Mouse (Mus musculus) testis, adult 2 months (tissue): Measurements from ENCODE around the gene A030005K14Rik. TPM values are rescaled to one million over a fixed set of nuclear protein-coding genes. Genes with fewer than 3 reads are reported as not detected.

Experiments
- H3K27ac ChIP-seq: fragments of 200-500 bp; 2 replicates; pipeline ENCODE4 v1.5.1; 2012; ENCODE audit warnings: low read depth, low read length; ENCODE audit not compliant: control insufficient read depth, insufficient read depth
- H3K27me3 ChIP-seq: fragments of 200-500 bp; 2 replicates; pipeline ENCODE4 v1.6.1; 2012; ENCODE audit warnings: mild to moderate bottlenecking, low read length, moderate library complexity; ENCODE audit not compliant: control insufficient read depth, insufficient read depth
- H3K36me3 ChIP-seq: fragments of 200-500 bp; 2 replicates; pipeline ENCODE4 v1.6.1; 2012; ENCODE audit warnings: mild to moderate bottlenecking, low read length; ENCODE audit not compliant: control insufficient read depth, insufficient read depth
- H3K4me1 ChIP-seq: fragments of 200-500 bp; 2 replicates; pipeline ENCODE4 v1.6.1; 2012; ENCODE audit warnings: low read length; ENCODE audit not compliant: control insufficient read depth, insufficient read depth
- H3K4me3 ChIP-seq: fragments of 200-500 bp; 2 replicates; pipeline ENCODE4 v1.5.1; 2012; ENCODE audit warnings: low read depth, mild to moderate bottlenecking, low read length, moderate library complexity, mixed read lengths; ENCODE audit not compliant: control insufficient read depth
- CTCF ChIP-seq: fragments of 200-500 bp; IDR thresholded peaks from 2 replicates; pipeline ENCODE4 v1.5.1; 2012; ENCODE audit warnings: low read depth, mild to moderate bottlenecking, inconsistent platforms, low read length, moderate library complexity; ENCODE audit not compliant: control insufficient read depth, insufficient read depth, insufficient replicate concordance
- POLR2A ChIP-seq: fragments of 200-500 bp; IDR thresholded peaks from 2 replicates; pipeline ENCODE4 v1.6.1; 2012; ENCODE audit warnings: low read depth, mild to moderate bottlenecking, inconsistent platforms, low read length, moderate library complexity; ENCODE audit not compliant: control insufficient read depth
- polyA plus RNA-seq: library from polyadenylated mRNA; depleted of rRNA; stranded (reverse); fragments of >200 nt; gene quantifications from 2 replicates; pipeline ENCODE4 v1.2.3, GENCODE M21; 2012; rRNA removed

A030005K14Rik gene
- not detected in 2 replicates for polyA plus RNA-seq

DNA sequence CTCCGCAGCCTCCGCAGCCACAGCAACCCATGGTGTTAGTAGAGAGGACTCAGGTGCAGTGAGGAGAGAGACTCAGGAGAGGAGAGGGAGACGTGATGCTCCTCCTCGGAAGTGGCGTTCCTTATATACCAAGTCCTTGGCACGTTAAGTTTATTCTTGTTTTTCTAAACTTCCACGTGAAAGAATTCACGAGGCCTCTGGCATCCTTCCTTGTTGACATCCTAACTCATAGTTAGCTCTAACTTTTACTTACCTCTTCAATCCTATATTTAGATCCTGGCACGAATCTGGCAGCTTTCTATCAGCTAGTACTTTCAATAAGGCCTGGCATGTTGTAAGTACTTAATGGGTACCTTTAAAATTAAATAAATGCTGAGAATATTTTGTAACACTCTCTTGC lies at the start of gene A030005K14Rik:
Gene A030005K14Rik (minus strand): TSS at position 101 of the 400 bp plus-strand sequence.
- Histone ChIP-seq H3K27ac (no peak within 1 kb of the TSS), H3K4me1 (0 out of 2 replicates have a peak, but pooled peaks cover 2% of the 10 kb centered on the region), H3K36me3 (no peaks in the 10 kb centered on the region), H3K27me3 (no peaks in the 10 kb centered on the region), H3K4me3 (no peak within 1 kb of the TSS)
- TF ChIP-seq CTCF (no peak), POLR2A (no peak)

GRCm38 (mm10) chr1:83107410-83107978 lies 48.3 kb upstream of the A030005K14Rik start:
- Histone ChIP-seq H3K27me3 (no peaks in the 10 kb centered on the region), H3K4me1 (no peaks in the 10 kb centered on the region), H3K27ac (no peak overlapping the region), H3K4me3 (no peak overlapping the region), H3K36me3 (no peaks in the 10 kb centered on the region)
- TF ChIP-seq POLR2A (no peak), CTCF (no peak)

DNA sequence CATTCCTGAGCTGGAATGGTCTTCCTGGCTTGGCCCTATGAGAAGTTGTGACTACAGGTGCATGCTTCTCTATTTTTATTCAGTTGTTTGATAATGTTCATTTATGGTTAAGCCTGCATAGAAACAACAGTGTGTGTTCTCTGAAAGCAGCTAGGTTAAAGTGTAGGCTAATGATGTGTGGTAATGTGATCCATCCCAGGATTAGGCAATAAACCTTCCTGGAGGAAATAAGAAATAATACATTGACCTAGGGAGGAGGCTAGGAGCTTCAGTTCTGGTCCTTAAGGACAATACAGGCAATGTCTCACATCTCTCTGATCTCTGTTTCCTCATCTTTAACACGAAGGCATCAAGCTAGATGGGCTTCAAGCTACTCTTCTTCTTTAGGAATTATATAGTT lies 46.3 kb upstream of the A030005K14Rik start:
- H3K36me3 ChIP-seq: no peaks in the 10 kb centered on the region
- no peaks in the 10 kb centered on the region for H3K4me1 ChIP-seq
- no peak overlapping the region for H3K4me3 ChIP-seq
- no peak overlapping the region for H3K27ac ChIP-seq
- TF ChIP-seq CTCF (no peak), POLR2A (no peak)
- no peaks in the 10 kb centered on the region for H3K27me3 ChIP-seq

DNA sequence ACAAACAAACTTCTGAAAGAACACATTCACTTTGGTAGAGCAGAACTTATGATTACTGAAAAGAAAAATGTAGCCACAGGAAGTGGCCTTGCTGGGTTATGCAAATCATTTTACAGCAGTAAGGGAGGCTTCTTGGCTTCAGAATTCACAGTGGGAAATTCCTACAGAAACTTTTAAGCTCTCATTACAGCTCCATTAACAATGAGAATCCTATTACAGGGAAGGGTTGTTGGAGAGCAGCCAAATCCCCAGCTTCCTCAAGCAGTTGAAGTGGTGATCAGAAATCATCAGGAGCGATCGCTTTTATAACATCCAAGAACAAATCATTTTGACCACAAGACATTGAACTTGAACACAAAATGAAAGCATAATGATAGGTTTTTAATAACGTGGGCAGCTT lies 42.7 kb upstream of the A030005K14Rik start:
- no peaks in the 10 kb centered on the region for H3K4me1 ChIP-seq
- H3K27ac ChIP-seq: no peak overlapping the region
- H3K27me3 ChIP-seq: no peaks in the 10 kb centered on the region
- H3K4me3 ChIP-seq: no peak overlapping the region
- TF ChIP-seq POLR2A: no peak
- TF ChIP-seq CTCF: no peak
- H3K36me3 ChIP-seq: no peaks in the 10 kb centered on the region

GRCm38 (mm10) chr1:83099580-83100137 lies 40.5 kb upstream of the A030005K14Rik start:
- no peaks in the 10 kb centered on the region for H3K36me3 ChIP-seq
- H3K4me3 ChIP-seq: no peak overlapping the region
- TF ChIP-seq CTCF: no peak
- TF ChIP-seq POLR2A: no peak
- no peak overlapping the region for H3K27ac ChIP-seq
- no peaks in the 10 kb centered on the region for H3K27me3 ChIP-seq
- H3K4me1 ChIP-seq: no peaks in the 10 kb centered on the region

- H3K27me3 ChIP-seq: no peaks in the 10 kb centered on the region
- TF ChIP-seq POLR2A: no peak
- TF ChIP-seq CTCF: no peak
- H3K4me3 ChIP-seq: no peak overlapping the region
- H3K36me3 ChIP-seq: no peaks in the 10 kb centered on the region
- no peaks in the 10 kb centered on the region for H3K4me1 ChIP-seq
- no peak overlapping the region for H3K27ac ChIP-seq
Measured at GRCm38 (mm10) chr1:83099160-83099559, 40.0 kb upstream of the A030005K14Rik start.

DNA sequence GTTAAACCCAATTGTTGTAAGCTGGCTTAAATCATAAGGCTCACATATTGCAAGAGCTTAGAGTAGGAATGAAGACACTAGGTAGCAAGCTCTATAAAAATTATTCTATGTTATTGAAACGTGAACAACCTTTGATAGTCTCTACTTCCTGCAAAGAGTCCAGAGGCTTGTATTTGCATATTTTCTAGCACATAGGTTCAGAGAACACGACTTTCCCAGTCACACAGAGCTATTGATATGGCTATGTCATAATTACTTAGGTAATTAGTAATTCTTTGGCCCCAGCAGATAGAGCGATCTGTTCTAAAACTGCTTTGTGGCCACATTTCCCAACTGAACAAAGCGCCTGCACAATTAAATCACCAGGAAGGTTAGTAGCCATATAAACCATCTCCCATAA lies 37.8 kb upstream of the A030005K14Rik start:
- Histone ChIP-seq H3K36me3 (no peaks in the 10 kb centered on the region), H3K27ac (no peak overlapping the region), H3K4me1 (no peaks in the 10 kb centered on the region), H3K4me3 (no peak overlapping the region), H3K27me3 (no peaks in the 10 kb centered on the region)
- TF ChIP-seq POLR2A (no peak), CTCF (no peak)
